Mouse (Mus musculus): Measurements from ENCODE around the gene Mfap3l.
"Not testable (repeated sequence)": the region's sequence is repeated elsewhere in the genome, so short reads cannot be mapped to it uniquely, and the experiment has no call there.

The Mfap3l gene

DNA sequence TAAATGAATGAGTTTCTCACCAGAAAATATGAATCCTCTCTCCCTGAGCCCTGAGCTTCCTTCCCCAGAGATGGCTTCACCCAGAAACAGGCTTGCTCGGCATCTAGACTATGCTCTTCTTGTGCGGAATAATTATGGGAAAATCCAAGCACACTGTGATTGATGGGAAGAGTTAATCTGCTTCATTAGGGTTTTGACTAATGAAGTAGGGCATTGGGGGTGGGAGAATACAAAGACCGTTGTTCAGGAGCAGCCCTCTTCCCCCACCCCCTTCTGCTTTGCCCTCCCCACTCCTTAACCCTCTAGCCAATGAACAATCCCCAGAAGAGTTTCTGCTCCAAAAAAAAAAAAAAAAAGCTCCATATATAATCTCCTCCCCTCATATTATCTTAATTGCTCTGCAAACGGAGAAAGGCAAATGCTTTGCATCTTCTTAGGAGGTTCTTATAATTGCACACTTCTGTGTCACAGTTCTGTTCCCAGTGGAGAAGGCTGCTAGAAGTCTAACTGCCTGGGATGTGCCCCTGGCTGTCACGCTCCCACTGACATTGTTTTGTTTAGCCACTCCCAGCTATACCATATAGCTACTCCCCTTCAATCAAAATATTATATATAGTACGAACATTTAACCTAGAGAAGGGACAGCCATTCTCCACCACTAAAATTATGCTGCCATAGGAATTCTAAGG lies 24.9 kb downstream of the Mfap3l start:
- DNase-seq: no peak

DNA sequence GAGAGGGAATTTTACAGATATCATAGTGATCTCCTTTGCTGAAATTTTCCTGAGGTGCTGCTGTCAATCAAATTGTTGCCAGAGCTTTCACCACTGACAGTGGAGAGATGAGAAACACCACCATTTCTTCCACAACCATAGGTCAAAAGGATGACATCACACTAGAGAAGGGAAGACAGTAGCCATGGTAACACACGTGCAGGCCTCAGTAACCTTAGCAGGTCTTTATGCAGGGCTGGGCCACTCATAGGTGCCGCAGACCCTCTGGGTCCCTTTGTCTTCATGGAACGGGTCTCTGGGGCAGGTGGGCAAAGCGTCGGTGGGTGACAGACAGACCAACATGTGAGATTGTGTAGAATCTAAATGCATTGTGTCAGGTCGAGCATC lies 25.5 kb downstream of the Mfap3l start:
- DNase-seq: no peak

DNA sequence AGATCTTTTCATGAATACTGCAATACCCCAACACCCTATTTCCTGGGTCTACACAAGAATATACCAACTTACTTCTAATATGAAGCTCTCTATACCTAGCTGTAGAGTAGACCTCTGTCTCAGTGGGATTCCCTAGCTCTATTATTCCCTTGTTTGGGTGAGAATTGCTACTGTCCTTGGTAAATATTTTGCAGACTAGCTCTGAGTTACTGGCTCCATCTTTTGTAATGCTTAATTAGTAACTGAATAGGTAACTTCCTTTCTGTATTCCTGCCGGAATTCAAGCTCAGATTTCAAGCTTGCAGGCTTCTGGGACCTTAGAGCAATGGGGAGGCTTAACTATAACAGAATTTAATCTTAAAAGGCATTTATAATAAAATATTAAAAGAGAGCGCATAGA lies 26.1 kb downstream of the Mfap3l start:
- DNase-seq: not testable (repeated sequence)

DNA sequence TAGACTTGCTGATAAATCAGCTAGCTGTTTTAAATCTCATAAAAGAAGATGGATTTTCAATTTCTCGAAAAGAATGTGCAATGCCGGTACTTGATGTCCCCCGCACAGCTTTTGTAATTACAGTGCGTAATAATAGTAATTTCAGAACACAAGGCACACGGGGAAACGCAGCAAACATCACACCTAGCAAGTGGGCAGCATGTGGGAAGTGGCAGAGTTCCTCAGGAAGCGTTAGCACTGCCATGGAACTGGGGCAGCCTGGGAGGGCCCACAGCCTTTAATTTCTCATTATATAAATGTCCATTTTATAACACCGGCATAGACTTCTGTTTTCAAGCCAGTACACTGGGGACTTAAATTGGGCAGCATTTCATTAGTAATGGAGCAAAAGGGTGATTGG lies 27.1 kb downstream of the Mfap3l start:
- DNase-seq: no peak

DNA sequence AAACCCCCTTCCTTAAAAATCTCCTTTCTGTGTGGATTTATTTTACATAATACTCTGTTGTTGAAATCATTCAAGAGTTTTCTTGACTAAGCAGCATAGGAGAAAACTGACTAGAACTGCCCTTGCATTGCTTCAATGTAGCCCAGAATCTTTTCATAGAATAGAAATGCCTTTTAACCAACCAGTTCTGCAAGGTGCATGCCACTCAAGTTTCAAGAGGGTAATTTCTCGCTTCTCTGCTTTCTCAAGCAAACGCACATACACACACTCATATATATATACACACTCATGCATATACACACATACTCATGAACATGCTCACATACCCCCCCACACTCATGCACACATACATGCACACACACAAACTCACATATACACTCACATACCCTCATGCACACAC lies 28.6 kb downstream of the Mfap3l start:
- DNase-seq: no peak

DNA sequence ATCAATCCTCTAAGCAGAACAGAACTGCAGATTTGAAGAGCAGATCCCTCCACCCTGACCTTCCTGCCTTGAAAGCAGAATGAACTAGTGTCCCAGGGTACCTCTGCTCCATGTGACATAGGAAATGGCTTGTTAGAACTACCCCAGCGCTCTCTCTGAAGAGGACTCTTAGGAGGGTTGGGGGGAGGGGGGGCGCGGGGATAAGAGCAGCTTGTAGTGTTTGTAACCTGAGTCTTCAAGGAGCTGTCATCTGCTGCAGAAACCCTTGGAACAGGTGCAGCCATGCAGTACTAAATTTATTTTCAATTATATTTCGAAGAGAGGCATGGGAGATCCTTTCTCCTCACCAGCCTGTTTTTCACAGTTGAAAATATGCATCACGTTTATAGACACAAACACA lies 30.9 kb downstream of the Mfap3l start:
- no peak for DNase-seq

DNA sequence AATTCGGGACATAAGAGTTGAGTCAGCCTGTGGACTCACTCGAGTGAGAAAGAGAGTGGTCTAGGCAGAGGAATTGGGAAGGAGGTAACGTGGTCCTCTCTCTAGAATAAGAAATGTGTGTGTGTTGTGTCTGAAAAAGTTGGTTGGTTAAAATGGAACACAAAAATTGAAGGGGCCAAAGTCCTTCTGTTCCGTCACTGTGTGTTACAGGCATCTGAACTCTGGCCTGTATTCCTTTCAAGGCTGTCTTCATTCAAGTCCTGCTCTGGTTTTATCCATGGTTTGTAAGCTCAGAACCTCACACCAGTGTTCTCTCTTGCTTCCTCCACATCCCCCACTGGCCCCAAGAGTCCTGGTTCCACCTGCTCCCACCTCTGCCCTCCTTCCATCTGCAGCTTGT lies 33.2 kb downstream of the Mfap3l start:
- DNase-seq: no peak

DNA sequence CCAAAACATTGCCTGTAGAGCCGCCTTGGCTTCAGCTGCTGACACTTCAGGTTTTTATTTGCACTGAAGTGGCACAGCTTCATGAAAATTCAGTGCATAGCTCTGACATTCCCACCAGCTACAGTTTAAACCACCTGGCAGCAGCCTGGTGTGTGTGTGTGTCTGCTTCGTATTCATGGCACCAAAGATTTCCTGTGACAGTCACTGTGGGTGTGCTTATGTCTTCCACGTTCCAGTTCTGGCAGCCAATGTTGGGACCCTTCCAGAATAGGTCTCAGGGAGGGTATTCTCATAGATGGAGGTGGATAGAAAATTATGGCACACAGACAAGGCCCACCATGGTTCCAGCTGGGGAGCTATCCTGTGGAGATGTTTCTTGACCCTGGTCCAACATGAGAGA lies 34.2 kb downstream of the Mfap3l start:
- DNase-seq: no peak

DNA sequence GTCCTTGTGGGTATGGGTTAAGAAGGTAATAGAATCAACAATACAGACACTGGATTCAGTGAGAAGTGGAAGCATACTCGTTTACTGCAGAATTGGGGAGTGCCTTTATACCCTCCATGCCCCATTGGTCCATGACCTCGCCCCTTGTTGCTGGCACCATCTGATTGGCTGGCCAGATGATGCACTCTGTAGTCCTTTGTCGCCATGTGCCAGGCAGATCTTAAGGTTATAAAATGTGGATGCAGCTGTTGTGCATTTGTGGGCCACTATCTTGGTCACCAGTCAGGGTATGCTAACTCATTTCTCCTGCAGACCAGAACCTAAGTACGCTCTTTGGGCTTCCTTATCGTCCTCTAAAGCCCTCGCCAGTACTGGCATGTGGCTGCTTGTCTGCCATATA lies 46.0 kb downstream of the Mfap3l start:
- no peak for DNase-seq

DNA sequence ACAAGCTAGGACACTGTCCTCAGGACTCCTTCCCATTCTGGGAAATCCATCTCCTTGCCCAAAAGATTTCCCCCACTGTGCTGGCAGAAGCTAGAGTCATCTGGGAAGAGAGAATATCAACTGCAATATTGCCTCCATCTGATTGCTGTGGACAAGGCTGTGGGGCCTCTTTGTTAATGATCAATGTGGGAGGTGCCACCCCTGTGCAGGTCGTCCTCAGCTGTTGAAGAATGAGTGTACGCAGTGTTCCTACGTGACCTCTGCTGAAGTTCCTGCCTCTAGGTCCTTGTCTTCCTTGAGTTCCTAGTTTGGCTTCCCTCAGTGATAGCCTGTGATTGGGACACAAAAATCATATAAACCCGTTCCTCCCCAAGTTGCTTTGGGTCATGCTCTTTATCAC lies 49.2 kb downstream of the Mfap3l start:
- DNase-seq: no peak

DNA sequence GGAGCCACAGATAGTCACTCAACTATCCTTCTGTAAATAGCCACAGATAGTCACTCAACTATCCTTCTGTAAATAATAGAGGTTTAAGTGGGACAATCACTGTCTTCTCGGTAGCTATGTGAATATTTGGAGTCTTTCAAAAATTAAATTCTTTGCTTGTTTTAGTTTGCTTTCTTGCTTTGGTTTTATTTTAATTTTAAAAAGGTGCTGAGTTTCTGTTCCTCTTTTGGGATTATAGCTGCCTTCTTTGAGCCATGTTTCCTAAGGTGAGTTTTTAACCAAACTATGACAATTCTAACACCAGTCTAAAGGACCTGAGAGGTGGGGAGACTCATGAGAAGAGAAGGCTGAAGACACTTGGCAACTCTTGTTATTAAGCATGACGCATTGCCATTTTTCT lies 49.7 kb downstream of the Mfap3l start:
- DNase-seq: no peak

DNA sequence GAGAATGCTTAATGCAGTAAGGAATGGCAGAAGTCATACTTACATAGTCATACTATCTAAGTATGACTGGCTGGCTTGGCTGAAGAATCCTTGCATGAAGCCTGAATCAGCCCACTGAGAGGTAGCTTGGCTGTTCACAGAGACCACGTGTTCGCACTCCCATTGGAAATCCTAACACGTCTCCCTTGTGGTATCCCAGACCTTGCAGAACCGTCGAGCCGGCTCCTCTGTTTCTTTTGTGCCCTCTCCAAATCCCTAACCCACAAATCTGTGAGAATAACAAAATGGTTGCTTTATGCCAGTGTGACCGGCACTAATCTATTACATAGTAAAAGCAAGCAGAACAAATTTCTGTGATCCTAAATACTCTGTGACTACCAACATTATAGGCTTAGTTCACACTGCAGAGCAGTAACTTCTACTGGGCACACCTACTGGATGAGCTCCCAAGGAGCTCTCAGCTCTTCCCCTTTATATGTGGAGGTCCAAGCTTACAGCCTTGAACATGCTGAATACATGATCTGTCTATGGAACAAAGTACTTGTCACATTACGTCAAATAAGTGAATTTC lies 79.0 kb downstream of the Mfap3l start:
- DNase-seq: no peak

DNA sequence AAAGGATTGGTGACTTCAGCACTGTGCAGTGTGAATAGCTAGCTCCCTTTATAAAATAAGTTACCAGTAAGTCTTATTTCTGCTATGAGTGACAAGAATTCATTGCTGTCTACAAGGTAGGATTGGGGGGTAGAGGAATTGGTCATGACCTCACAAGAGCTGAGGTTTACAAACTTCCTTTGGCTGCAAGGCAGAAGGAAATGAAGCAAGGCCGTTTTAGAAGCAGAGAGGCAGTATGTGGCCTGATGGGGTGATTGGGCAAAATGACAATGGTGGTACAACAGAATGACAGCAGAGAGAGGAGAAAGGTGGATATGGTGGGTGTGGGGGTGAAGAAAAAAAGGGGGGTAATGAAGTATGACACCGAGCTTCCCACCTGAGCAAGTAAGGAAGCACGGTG lies 82.1 kb downstream of the Mfap3l start:
- no peak for DNase-seq

DNA sequence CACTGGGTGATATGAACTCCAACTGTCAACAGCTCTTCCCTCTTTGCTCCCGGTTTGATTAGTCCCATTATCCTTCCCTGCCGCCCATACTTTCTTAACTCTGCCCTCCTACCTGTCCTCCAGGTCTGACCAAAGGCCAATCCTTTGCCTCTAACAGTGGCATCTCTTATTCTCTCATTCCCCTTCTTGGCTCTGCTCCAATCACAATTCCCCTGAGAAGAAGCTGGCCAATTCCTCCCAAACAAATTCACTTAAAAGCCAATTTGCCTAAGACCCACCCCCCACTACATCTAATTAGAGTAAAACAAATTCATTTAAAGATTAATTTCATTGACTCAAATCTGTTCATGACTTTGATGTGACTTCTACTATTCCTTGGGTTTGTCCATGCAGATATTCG lies 86.1 kb downstream of the Mfap3l start:
- no peak for DNase-seq

All from right cerebral cortex, postnatal 4 days (tissue).